Mouse (Mus musculus): Measurements from ENCODE around the gene Pkp2. TPM values are rescaled to one million over a fixed set of nuclear protein-coding genes. Genes with fewer than 3 reads are reported as not detected.
A peak's percentile ranks its signal among the peaks of the same experiment; 100 is the strongest.

Pkp2 gene
- total RNA-seq, 2 experiments from 2014 or later = 111 TPM

- intact Hi-C loops (cut with DNase I) = loop anchor here (2.0 kb wide), 1 partner anchor 41 kb away; no protein-coding TSS in a partner anchor
- DNase-seq = no peak
Measured at GRCm38 (mm10) chr16:16255874-16256273, 42.8 kb downstream of the Pkp2 start.

GRCm38 (mm10) chr16:16256672-16257071, 43.6 kb downstream of the Pkp2 start:
- peak; percentile 23 to 41 for DNase-seq
- intact Hi-C loops (cut with DNase I) = no loop called here

GRCm38 (mm10) chr16:16260882-16261281, 47.8 kb downstream of the Pkp2 start:
- no peak for DNase-seq
- intact Hi-C loops (cut with DNase I) = no loop called here

- intact Hi-C loops (cut with DNase I) = no loop called here
Measured at GRCm38 (mm10) chr16:16261481-16261880, 48.4 kb downstream of the Pkp2 start.

GRCm38 (mm10) chr16:16262436-16262835, 49.3 kb downstream of the Pkp2 start:
- no peak for DNase-seq
- intact Hi-C loops (cut with DNase I) = no loop called here

More at GRCm38 (mm10) chr16:16261481-16261880, 48.4 kb downstream of the Pkp2 start:
- DNase-seq = no peak

GRCm38 (mm10) chr16:16272978-16273377, 59.9 kb downstream of the Pkp2 start:
- DNase-seq = no peak
- intact Hi-C loops (cut with DNase I) = no loop called here

- intact Hi-C loops (cut with DNase I) = no loop called here
- no peak for DNase-seq
Measured at GRCm38 (mm10) chr16:16273752-16274151, 60.6 kb downstream of the Pkp2 start.

GRCm38 (mm10) chr16:16302369-16303137, 89.4 kb downstream of the Pkp2 start, which contains the start of gene Yars2:
Gene Yars2 (plus strand): TSS chr16:16302965.
- peak; percentile 90 for DNase-seq
- intact Hi-C loops (cut with DNase I) = loop anchor here (1.0 to 10.0 kb wide), 3 partner anchors 100 to 465 kb away; partner anchors contain the start of gene Mzt2

GRCm38 (mm10) chr16:16303138-16303827, 90.2 kb downstream of the Pkp2 start:
- DNase-seq = peak; percentile 35 to 41
- intact Hi-C loops (cut with DNase I) = loop anchor here (5.0 to 10.0 kb wide), 2 partner anchors 438 to 466 kb away; partner anchors contain the start of gene Mzt2

- intact Hi-C loops (cut with DNase I) = loop anchor here (5.0 to 10.0 kb wide), 2 partner anchors 439 to 467 kb away; partner anchors contain the start of gene Mzt2
Measured at GRCm38 (mm10) chr16:16303888-16304287, 90.8 kb downstream of the Pkp2 start.

GRCm38 (mm10) chr16:16311319-16311718, 98.2 kb downstream of the Pkp2 start:
- DNase-seq = no peak
- intact Hi-C loops (cut with DNase I) = no loop called here

More at GRCm38 (mm10) chr16:16303888-16304287, 90.8 kb downstream of the Pkp2 start:
- no peak for DNase-seq

Other genes starting within 250 kb of the Pkp2 start
- gene Yars2, start 89.6 kb downstream of the Pkp2 start, total RNA-seq (2021) = 10 to 100 TPM; 27.1 to 27.8 TPM
- 100 to 1,000 TPM in 1 of 2 experiments, 10 to 100 TPM in 1; 94.7 to 103 TPM for gene Dnm1l, start 145.6 kb downstream of the Pkp2 start, total RNA-seq (2021)